Mouse (Mus musculus) liver, postnatal 0 days (tissue): ENCODE results near the gene Tacr2.

Experiments used
- CTCF ChIP-seq: sonication (generic); IDR thresholded peaks from 2 replicates; pipeline ENCODE4 v1.5.1; 2016; ENCODE audit warnings: antibody characterized with exemption, low read depth
- EP300 ChIP-seq: IDR thresholded peaks from 2 replicates; pipeline ENCODE4 v1.6.1; 2016; ENCODE audit warnings: antibody characterized with exemption, low read depth, mild to moderate bottlenecking

GRCm38 (mm10) chr10:62202574-62202973 is 49.7 kb upstream of the Tacr2 start:
- TF ChIP-seq EP300 (no peak), CTCF (no peak)
